18 mouse cellular contexts compared by ENCODE assay signal in the genomic region with DNA sequence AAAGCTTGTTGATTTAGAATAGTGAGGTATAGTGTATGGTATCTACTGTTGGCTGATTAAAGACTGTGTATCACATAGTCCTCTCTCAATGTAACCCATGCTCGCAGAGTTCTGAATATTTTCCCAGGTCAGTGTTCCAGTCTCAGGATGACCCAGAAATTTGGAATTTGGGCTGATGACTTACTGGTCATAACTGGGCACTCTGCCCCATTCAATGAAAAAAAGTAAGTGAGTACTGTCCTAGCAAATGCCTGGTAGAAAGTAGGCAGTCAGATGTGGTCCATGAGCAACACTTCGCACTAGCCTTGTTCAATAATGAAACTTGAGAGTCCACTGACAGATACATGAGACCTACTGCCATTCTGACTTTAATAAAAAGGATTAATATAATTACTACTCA. TPM values are rescaled to one million over a fixed set of nuclear protein-coding genes. Genes with fewer than 3 reads are reported as not detected.
"Had no signal": no experiment of that assay in that cellular context is flagged by ENCODE, and none has a peak within 500 bp of the region (broad histone marks: within the 10 kb centered on the region; RNA-seq: fewer than 3 reads in every experiment).

No protein-coding gene starts in this region.

- H3K27me3 ChIP-seq: midbrain, embryonic 12.5 days; neural tube, embryonic 12.5 days had no signal

- DNase-seq: liver, postnatal 0 days; lung, embryonic 14.5 days; lung, postnatal 10 days; lung, postnatal 4 days; midbrain, embryonic 14.5 days; retina, postnatal 1 day; right cerebral cortex, adult 18-20 months; right cerebral cortex, postnatal 25 days; right cerebral cortex, postnatal 4 days; spleen, adult 18-20 months; thymus, adult 18-20 months; thymus, postnatal 14 days; thymus, postnatal 36 days had no signal

- H3K4me3 ChIP-seq: midbrain, embryonic 10.5 days; midbrain, embryonic 12.5 days; neural tube, embryonic 12.5 days had no signal

- H3K4me2 ChIP-seq: lung, embryonic 14.5 days; midbrain, embryonic 12.5 days; neural tube, embryonic 12.5 days had no signal

- H3K36me3 ChIP-seq: midbrain, embryonic 10.5 days; midbrain, embryonic 12.5 days; neural tube, embryonic 12.5 days had no signal

RNA-seq across cellular contexts. Expression of gene Spaca1, which starts 23.2 kb away (rescaled TPM):
- total RNA-seq: megakaryocyte-erythroid progenitor cell, adult 5-6 weeks had no signal
- polyA plus RNA-seq: small intestine, adult 2 months had no signal
